Mouse (Mus musculus) splenic B cell, adult 2 months (primary cell): Measurements from ENCODE around the gene Pias4.
"Not testable (repeated sequence)": the region's sequence is repeated elsewhere in the genome, so short reads cannot be mapped to it uniquely, and the experiment has no call there.

Experiments
- DNase-seq: peaks from one replicate; pipeline ENCODE4 v3.0.0-alpha.2; 2011; ENCODE audit warnings: low read depth, low spot score
- H3K27me3 ChIP-seq: 2 replicates; pipeline ENCODE4 v1.6.1; 2012; ENCODE audit warnings: mild to moderate bottlenecking, low read length, moderate library complexity, mixed read lengths; ENCODE audit not compliant: control insufficient read depth, poor library complexity, insufficient read depth, severe bottlenecking
- H3K36me3 ChIP-seq: 2 replicates; pipeline ENCODE4 v1.6.1; 2012; ENCODE audit warnings: mild to moderate bottlenecking, low read length, moderate library complexity, mixed read lengths; ENCODE audit not compliant: control insufficient read depth, poor library complexity, insufficient read depth, severe bottlenecking

Pias4 gene

DNA sequence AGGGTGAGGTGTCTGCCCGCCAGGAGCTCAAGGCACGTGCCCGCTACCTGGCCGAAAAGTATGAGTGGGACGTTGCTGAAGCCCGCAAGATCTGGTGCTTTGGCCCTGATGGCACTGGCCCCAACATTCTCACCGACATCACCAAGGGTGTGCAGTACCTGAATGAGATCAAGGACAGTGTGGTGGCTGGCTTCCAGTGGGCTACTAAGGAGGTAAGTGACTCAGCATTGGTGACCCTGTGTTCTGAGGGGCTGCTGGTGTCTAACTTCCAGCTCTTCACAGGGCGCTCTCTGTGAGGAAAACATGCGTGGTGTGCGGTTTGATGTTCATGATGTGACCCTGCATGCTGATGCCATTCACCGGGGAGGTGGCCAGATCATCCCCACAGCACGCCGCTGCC is 13.2 kb upstream of the Pias4 start:
- Histone ChIP-seq H3K27me3 (no peaks in the 10 kb centered on the region), H3K36me3 (peaks cover 38% of the 10 kb centered on the region)
- no peak for DNase-seq

DNA sequence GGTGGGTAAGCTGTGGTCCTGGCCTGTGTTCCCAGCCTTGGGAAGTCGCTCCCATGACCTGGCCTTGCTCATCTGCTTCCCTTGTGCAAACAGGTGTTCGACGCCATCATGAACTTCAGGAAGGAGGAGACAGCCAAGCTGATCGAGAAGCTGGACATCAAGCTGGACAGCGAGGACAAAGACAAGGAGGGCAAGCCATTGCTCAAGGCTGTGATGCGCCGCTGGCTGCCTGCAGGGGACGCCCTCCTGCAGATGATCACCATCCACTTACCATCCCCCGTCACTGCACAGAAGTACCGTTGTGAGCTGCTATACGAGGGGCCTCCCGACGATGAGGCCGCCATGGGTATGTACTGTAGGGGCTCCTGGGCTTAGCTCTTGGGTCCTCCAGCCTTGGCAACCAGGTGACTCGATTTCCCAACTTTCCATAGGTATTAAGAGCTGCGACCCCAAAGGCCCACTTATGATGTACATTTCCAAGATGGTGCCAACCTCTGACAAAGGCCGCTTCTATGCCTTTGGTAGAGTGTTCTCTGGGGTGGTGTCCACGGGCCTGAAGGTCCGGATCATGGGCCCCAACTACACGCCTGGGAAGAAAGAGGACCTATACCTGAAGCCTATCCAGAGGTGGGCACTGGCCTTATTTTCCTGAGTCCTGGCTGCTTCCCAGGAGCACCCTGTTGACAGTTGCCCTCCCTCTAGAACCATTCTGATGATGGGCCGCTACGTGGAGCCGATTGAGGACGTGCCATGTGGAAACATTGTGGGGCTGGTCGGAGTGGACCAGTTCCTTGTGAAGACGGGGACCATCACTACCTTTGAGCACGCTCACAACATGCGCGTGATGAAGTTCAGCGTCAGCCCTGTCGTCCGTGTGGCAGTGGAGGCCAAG is 12.0 kb upstream of the Pias4 start:
- H3K27me3 ChIP-seq = no peaks in the 10 kb centered on the region
- peak; percentile 28 for DNase-seq
- H3K36me3 ChIP-seq = peaks cover 37% of the 10 kb centered on the region

DNA sequence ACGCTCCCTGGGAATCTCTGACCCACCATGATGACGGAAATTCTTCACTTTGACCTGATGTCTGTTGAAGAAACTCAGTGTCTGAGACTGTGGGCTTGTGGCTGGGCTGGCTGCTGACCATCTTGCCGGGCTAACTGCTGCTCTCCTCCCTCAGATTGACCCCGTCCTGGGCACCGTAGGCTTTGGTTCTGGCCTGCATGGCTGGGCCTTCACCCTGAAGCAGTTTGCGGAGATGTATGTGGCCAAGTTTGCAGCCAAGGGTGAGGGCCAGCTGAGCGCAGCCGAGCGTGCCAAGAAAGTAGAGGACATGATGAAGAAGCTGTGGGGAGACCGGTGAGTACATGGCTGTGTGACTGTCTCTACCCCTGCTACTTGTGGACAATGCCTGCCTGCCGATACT is 11.2 kb upstream of the Pias4 start:
- peaks cover 36% of the 10 kb centered on the region for H3K36me3 ChIP-seq
- no peaks in the 10 kb centered on the region for H3K27me3 ChIP-seq
- DNase-seq = no peak

DNA sequence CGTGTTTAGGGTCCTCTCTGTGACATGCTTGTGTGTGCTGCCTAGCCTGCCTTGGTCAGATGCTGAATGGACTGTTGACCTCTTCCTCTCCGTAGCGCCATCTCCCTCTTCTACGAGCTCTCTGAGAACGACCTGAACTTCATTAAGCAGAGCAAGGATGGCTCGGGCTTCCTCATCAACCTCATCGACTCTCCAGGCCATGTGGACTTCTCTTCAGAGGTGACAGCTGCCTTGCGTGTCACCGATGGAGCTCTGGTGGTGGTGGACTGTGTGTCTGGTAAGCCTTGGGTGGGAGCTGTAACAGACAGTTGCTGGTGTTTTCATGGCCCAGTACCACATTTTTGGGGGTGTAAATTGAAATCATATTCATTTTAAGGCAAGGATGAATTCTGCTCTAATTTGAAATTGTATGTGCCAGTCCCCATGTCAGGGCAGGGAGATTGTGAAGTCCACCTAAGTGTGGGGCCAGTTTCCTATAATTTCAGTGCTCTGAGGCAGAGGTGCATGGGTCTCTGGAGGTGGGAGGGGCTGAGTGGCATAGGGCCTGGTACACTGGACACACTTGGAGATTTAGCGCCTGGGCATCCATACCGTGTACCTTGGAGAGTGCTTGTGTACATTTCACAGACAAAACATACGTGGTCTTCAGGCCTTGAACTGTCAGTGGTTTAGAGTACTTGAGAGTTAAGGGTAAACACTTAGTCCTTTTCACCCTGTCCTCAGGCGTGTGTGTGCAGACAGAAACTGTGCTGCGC is 10.4 kb upstream of the Pias4 start:
- no peak for DNase-seq
- Histone ChIP-seq H3K36me3 (peaks cover 36% of the 10 kb centered on the region), H3K27me3 (no peaks in the 10 kb centered on the region)

DNA sequence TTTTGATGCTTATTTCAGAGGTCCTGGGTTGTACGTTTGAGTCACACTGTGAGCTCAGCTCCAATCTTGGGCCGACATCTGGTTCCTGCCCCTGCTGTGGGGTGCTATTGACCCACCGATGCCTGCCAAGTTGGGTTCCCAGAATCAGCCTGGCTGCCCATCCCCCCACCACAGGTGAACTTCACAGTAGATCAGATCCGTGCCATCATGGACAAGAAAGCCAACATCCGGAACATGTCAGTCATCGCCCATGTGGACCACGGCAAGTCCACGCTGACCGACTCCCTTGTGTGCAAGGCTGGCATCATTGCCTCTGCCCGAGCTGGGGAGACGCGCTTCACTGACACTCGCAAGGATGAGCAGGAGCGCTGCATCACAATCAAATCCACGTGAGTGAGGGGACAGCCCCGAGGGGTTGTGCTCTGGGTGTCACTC is 9.8 kb upstream of the Pias4 start:
- Histone ChIP-seq H3K27me3 (no peaks in the 10 kb centered on the region), H3K36me3 (peaks cover 36% of the 10 kb centered on the region)
- DNase-seq = peak; percentile 57

DNA sequence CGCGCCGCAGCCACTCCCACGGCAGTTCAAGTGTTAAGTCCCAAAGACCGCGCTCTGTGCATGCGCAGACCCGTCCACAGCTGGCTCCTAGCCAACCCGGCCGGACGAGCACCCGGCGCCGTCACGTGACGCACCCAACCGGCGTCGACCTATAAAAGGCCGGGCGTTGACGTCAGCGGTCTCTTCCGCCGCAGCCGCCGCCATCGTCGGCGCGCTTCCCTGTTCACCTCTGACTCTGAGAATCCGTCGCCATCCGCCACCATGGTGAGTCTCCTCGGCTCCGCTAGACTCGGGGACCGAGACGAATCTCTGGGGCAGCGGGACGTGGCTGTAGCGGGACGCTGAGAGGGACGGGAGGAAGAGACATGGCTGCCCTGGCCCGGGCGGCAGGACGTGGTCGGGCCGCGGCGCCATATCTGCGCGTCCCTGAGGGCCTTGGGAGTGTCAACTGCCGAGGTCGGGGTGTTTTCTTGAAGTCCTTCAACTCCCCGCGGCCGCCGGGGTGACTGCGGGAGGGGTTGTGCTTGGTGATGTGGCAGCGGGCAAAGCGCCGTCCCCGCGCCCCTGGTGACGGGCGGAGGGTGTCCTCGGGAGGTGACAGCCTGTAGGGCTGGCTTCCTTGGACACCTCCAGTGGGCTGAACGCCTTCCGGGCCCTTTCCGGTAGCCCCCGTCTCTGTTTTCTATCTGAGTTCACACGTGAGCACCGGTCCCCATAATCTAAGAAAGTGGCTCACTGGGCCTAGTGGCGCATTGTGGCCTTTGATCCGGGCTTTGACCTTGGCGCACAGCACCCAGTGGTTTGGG is 8.9 kb upstream of the Pias4 start, which contains the start of gene Eef2:
TSS of gene Eef2 (plus strand) at position 166 of the 806 bp plus-strand sequence.
- DNase-seq = peak; percentile 99
- H3K36me3 ChIP-seq = peaks cover 35% of the 10 kb centered on the region
- H3K27me3 ChIP-seq = no peaks in the 10 kb centered on the region

DNA sequence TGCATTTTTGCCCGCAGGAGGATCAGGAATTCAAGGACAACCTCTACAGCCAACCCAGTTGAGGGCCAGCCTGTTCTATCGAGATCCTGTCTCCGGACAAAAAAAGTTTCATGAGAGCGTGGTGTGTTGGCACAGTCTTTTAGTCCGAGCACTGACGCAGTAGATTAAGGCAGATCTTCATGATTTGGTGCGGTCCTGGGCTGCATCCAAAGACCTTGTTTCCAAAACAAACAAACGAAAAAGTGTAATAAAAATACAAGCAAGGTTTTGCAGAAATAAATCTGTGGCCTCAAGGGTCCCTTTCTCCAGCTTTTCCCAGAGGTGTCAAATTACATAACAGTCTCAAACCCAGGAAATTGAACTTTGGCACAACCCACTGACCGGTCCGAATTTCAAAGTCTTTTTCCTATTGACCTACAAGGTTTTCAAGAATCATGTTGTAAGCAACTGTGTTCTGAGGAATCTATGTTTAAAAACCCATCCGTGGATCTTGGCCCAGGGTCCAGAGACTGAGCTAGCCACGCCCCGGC is 8.3 kb upstream of the Pias4 start:
- H3K27me3 ChIP-seq = no peaks in the 10 kb centered on the region
- DNase-seq = no peak
- peaks cover 29% of the 10 kb centered on the region for H3K36me3 ChIP-seq

DNA sequence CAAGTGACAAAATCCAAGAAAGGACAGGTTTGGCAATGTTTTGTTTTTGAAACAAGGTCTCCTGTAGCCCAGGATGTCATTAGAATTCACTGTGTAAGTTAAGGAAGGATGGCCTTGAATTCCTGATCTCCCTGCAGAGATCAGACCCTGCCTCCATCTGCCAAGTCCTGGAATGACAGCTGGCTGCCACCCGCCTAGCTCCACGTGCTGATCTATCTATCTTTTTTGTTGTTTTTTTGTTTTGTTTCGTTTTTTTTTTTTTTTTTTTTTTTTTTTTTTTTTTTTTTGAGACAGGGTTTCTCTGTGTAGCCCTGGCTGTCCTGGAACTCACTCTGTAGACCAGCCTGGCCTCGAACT is 7.6 kb upstream of the Pias4 start:
- not testable (repeated sequence) for H3K27me3 ChIP-seq, DNase-seq
- peaks cover 24% of the 10 kb centered on the region for H3K36me3 ChIP-seq

DNA sequence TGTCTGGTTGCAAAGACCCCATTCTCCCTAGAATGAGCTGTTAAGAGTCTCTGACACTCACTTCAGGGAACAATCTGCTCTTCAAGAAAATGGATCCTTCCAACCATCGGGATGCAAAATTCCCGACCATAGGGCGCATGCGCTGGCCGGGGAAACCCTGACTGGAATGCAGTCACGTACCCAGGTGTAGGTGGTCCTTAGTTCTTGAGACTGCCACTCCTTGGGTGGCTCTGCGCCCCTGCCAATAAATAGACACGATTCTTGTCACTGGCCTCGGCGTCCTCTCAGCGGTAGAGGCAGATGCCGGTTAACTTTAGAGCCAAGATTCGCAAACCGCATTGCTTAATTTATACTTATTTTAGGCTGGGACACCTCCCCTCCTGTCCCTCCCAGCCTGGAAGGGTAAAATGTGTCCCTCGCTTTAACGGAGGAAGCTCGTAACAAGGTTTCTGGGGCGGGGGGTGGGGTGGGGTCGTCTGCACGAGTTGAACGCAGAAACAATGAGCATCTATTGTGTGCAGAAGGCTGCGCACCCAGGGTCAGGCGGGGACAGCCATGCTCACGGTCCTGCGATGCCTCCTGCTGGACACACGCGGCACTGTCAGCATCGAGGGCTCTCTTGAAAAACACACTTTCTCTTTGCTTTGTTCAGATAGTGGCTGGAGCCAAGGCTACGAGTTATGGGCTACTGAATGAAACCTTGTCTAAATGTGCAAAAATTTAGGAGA is 7.1 kb upstream of the Pias4 start:
- H3K27me3 ChIP-seq = no peaks in the 10 kb centered on the region
- peak; percentile 93 for DNase-seq
- H3K36me3 ChIP-seq = peaks cover 22% of the 10 kb centered on the region

DNA sequence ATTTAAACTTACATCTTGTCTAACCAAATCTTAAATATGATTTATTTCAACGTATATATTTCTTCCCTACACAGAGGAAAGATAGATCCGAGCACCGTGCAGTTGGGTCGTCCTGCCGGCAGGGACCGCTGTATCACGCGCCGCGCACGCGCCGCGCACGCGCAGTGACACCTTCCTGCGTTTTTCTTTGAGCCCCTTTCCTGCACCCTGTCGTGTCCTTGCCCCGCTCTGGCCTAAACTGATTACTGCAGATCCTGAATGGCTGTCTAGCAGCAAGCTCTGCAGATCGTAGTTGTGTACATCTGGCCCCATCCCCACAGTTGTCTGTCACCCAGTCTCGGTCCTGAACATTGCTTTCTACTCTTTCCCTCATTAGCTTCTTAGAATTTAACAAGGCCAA is 5.4 kb upstream of the Pias4 start:
- Histone ChIP-seq H3K27me3 (no peaks in the 10 kb centered on the region), H3K36me3 (peaks cover 7% of the 10 kb centered on the region; the same call in 1 of the 2 replicates)
- peak; percentile 90 for DNase-seq

DNA sequence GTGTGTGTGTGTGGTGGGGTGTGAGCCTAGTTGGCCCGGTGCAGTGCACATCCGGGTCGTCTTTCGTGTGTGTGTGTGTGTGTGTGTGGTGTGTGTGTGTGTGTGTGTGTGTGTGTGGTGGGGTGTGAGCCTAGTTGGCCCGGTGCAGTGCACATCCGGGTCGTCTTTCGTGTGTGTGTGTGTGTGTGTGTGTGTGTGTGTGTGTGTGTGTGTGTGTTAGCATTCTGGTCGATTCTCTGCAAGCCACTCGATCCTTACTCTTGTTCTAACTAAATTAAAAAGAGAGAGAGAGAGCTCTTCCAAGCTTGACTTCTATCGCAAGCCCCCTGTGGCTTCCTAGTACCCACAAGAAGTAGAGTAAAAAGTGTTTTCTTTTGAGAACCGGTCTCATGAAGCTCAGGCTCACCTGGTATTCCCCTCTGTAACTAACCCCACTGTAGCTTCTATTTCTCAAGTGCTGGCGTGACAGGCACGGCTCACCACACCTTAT is 1.7 kb upstream of the Pias4 start:
- H3K27me3 ChIP-seq, H3K36me3 ChIP-seq: not testable (repeated sequence)
- DNase-seq = peak; percentile 82

DNA sequence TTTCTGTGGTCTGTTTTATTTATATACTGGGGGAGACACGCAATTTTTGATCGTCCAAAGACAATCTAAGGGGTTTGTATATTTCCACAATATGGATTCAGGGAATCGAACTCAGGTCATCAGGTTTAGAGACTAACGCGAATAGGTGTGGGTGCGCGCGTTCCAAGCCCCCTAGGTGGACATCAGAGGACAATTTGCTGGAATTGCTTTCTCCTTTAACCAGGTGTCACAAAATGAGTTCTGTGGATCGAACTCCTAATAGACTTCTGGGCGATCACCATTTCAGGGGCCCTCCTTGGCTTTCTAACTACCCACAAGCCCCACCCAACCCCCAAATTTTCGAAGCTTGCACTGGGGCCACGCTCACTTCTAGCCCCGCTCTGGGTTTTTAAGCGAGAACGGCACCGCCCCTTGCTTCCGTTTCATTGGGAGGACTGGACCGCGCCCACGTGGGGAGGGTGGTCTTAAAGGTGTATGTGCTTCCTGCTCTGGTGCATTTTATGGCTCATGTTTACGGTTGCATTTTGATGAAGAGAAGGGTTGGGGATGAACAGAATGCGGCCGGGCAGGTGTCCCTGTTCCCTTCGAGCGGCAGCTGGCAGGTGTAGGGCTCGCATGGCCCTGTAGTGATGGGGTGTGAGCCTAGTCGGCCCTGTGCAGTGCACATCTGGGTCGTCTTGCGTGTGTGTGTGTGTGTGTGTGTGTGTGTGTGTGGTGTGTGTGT is 960 bp upstream of the Pias4 start:
- peak; percentile 92 for DNase-seq
- H3K27me3 ChIP-seq = no peaks in the 10 kb centered on the region
- no peaks in the 10 kb centered on the region for H3K36me3 ChIP-seq

DNA sequence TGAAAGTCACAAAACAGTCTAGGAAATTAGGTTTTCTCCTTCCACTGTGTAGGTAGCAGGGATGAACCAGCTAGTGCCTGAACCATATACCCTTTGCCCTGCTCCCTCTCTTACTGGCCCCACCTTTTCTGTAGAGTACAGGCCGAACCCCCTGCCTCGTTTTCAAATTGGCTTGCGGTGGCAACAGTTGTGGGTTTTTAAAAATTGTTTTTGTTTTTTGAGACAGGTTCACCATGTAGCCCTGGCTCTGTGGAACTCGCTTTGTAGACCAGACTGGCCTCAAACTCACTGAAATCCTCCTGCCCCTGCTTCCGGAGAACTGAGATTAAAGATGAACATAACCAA is 336 bp upstream of the Pias4 start:
- no peaks in the 10 kb centered on the region for H3K27me3 ChIP-seq
- no peak for DNase-seq
- no peaks in the 10 kb centered on the region for H3K36me3 ChIP-seq
